Mouse (Mus musculus) gastrocnemius, adult 8-10 months (tissue): ENCODE results near the gene Adamtsl4. TPM values are rescaled to one million over a fixed set of nuclear protein-coding genes. Genes with fewer than 3 reads are reported as not detected.
"Not testable (repeated sequence)": the region's sequence is repeated elsewhere in the genome, so short reads cannot be mapped to it uniquely, and the experiment has no call there.

Experiments used
- DNase-seq, 2 experiments: peaks; one replicate each; pipeline ENCODE4 v3.0.0; 2022; ENCODE audit warnings: low spot score in 2 of 2
- total RNA-seq, 4 experiments: library from RNA; stranded (reverse); gene quantifications; 2 replicates each; pipeline ENCODE4 v1.2.4; 2022

Adamtsl4 gene
- total RNA-seq, 4 experiments from 2014 or later, result 13.8 to 23.4 (median 18.2) TPM

- DNase-seq, result no peak
Measured at GRCm38 (mm10) chr3:95661945-95662715, 25.6 kb downstream of the Adamtsl4 start.

- no peak for DNase-seq
Measured at GRCm38 (mm10) chr3:95660788-95661478, 26.8 kb downstream of the Adamtsl4 start.

GRCm38 (mm10) chr3:95659948-95660347, 27.8 kb downstream of the Adamtsl4 start:
- no peak for DNase-seq

GRCm38 (mm10) chr3:95658868-95659712, 28.6 kb downstream of the Adamtsl4 start:
- DNase-seq, result peak; percentile 65 to 66

GRCm38 (mm10) chr3:95658236-95658867, 29.4 kb downstream of the Adamtsl4 start, which contains the start of gene Mcl1:
Gene Mcl1, plus strand, starts transcription at chr3:95658788.
- peak; percentile 87 to 93 for DNase-seq

GRCm38 (mm10) chr3:95657711-95658110, 30.0 kb downstream of the Adamtsl4 start:
- no peak for DNase-seq

GRCm38 (mm10) chr3:95657108-95657507, 30.6 kb downstream of the Adamtsl4 start:
- DNase-seq, result no peak

GRCm38 (mm10) chr3:95655437-95655836, 32.3 kb downstream of the Adamtsl4 start:
- DNase-seq, result no peak

- not testable (repeated sequence) for DNase-seq
Measured at GRCm38 (mm10) chr3:95654371-95654770, 33.3 kb downstream of the Adamtsl4 start.

GRCm38 (mm10) chr3:95653473-95654034, 34.2 kb downstream of the Adamtsl4 start:
- no peak for DNase-seq

- DNase-seq, result no peak
Measured at GRCm38 (mm10) chr3:95652871-95653270, 34.8 kb downstream of the Adamtsl4 start.

- no peak for DNase-seq
Measured at GRCm38 (mm10) chr3:95652204-95652811, 35.4 kb downstream of the Adamtsl4 start.

- no peak for DNase-seq
Measured at GRCm38 (mm10) chr3:95651391-95652203, 36.1 kb downstream of the Adamtsl4 start.

- DNase-seq, result no peak
Measured at GRCm38 (mm10) chr3:95651033-95651373, 36.7 kb downstream of the Adamtsl4 start.

GRCm38 (mm10) chr3:95650276-95651032, 37.3 kb downstream of the Adamtsl4 start:
- peak in 1 of 2 experiments; percentile 46 for DNase-seq

- no peak for DNase-seq
Measured at GRCm38 (mm10) chr3:95648016-95648415, 39.7 kb downstream of the Adamtsl4 start.

GRCm38 (mm10) chr3:95645313-95646235, 42.1 kb downstream of the Adamtsl4 start:
- no peak for DNase-seq

- no peak for DNase-seq
Measured at GRCm38 (mm10) chr3:95643097-95643496, 44.6 kb downstream of the Adamtsl4 start.
